Mouse (Mus musculus) liver, embryonic 14.5 days (tissue): ENCODE measurements at regions not wholly inside any gene's neighbourhood (a gene's known extent, or its start where the extent isn't known, plus 50 kb on each side); places are given as distances from the start of the nearest gene placed in this dataset.

ENCODE experiments used
- CTCF ChIP-seq: IDR thresholded peaks from 2 replicates; pipeline ENCODE4 v1.5.1; 2016; ENCODE audit warnings: antibody characterized with exemption, low read depth, control low read depth
- EP300 ChIP-seq: IDR thresholded peaks from 2 replicates; pipeline ENCODE4 v1.6.1; 2016; ENCODE audit warnings: antibody characterized with exemption, low read depth

- TF ChIP-seq CTCF (no peak), EP300 (no peak)
These were observed 512.9 kb downstream of the Rps29 start for GRCm38 (mm10) chr12:68645901-68646585.
